Mouse (Mus musculus) kidney, postnatal 36 days (tissue): ENCODE measurements around the gene Ldhb.
"Not testable (repeated sequence)": the region's sequence is repeated elsewhere in the genome, so short reads cannot be mapped to it uniquely, and the experiment has no call there.

Experiments used
- DNase-seq, 2 experiments: peaks; one replicate each; pipeline ENCODE4 v3.0.0; 2021 to 2022; ENCODE audit warnings: mixed read lengths in 2 of 2

Gene Ldhb

DNA sequence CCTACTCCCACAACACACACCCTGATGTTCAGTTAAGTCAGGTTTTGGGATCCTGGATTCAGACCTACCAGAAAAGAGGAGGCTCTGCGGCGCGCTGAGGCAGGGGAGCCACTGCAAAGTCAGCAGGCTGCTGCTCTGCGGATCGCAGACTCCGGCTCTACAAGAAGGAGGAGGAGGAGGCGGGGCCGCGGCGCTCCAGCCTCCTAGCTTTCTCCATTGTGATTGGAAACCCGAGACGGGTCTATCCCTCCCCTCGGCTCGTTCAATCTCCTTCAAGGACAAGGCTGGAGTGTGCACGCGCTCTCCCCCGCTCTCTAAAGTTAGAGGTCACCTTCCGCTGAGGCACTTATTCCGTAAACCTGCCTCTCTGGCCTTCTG lies at the start of gene Ldhb:
Gene Ldhb (minus strand): TSS at position 173 of the 378 bp plus-strand sequence.
- DNase-seq, result peak; percentile 94 to 98

DNA sequence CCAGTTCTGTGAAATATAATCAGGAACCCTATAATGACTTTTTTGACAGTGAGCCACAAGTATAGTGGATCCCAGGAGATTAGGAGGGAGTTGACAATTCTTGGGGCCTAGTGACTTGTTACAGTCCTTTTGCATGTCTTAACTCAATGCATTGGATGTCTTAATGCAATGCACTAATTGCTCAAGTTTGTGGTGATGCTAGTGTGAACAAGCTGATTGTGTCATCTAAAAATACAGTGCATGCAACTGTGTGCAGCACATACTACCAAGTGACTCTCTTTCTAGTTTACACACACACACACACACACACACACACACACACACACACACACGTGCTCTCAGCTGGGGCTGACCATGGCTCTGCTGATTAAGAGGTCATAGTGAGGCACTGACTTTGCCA lies 48.2 kb upstream of the Ldhb start:
- no peak for DNase-seq

DNA sequence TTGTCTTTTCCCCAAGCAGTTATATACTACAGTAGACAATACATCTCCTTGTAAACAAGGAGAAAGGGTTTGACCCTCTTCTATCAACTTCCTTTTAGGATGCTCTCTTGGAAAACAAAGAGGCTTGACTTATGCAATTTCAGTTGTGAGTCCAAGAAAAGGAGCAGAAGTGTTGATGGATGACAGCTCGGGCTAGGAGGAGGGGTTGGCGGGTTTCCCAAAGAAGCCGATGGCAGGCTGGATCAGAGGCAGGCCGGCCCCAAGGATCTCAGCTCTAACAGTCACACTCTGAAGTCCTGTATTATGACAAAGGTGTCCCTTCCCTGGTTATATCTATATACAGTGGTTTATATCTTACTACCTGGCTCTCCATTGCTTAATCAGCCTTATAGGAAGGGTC lies 43.7 kb upstream of the Ldhb start:
- DNase-seq, result peak in 1 of 2 experiments; percentile 68

DNA sequence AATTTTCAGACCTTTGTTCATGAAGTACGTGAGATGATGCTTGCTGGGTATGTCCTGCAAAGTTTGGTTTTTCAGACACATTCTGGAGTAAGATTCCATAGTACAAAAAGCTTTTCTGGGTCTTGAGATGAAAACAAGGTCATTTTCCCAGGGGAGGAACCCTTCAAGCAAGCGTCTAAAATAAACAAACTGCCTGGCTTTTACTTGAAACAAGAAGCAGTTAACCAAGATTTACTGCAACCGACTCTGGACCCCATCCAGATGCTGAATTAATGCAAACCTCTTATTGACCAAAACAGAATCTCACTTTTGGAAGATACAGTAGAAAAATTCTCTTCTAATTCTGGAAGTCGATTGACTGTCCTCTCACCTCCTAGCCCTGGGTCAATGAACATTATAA lies 43.1 kb upstream of the Ldhb start:
- DNase-seq, result no peak

DNA sequence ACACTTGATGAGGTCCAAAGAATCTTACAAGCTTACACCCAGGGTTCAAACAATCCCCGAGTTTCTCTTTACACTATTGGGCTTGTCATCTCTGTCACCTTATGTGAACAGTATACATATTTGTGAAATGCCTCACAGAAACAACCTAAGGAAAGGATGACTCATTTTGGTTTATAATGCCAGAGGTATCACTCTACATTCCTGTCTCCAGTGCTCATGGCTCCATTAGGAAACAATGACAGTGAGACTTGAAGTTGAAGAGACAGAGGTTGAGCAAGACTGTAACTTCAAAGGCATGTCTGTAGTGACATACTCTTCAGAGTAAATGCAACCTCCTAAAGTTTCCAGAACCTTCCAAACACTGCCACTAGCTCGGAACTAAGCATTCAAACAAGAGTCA lies 40.6 kb upstream of the Ldhb start:
- DNase-seq, result no peak

DNA sequence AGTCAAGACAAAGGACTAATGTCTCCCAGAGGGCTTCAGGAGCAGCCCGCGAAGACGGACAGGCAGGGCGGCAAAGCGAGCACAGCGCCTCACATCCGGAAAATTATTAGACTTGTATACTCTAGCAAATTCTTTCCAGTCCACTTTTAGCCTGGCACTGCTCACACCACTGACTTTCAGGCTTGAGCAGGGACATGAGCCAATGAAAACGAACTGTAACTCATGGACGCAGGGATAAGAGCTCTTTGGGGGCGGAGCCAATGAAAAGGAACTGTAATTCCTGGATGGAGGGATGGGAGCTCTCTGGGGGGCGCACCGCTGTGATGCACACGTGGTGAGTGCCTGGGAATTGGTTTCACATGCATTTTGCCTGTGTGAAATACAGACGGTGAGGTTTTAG lies 37.4 kb upstream of the Ldhb start:
- no peak for DNase-seq

DNA sequence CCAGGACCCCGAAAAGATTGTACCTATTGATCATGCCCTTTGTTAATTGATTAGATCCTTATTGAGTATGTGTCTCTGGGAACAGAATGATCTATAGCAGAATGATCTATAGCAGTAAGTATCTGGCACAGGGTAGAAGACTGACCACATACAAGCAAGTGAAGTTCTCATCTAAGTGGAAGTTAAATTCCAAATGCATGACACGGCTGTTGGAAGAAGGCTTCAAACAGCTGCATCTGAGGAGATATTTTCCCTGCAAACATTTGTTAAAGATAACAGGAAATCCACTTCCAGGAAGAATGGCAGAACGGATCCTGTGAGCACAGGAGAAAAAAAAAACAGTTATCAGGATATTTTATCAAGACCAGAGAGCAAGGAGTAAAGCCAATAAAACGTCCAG lies 35.9 kb upstream of the Ldhb start:
- DNase-seq, result no peak

DNA sequence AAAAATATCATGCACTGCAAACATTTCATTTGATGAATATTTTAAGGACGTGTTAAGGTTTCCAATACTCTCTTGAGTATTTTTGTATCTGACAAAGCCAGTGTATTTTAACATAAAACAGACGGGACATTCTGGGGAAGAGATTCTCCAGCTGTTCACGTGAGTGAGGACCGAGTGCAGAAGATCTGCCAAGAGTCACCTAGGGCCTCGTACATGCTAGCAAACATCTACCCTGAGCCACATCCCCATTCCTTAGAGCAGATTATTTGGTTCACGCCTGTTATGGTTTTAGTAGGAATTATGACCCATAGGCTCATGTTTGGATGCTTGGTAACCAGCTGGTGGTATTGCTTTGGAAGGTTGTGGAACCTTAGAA lies 35.0 kb upstream of the Ldhb start:
- no peak for DNase-seq

DNA sequence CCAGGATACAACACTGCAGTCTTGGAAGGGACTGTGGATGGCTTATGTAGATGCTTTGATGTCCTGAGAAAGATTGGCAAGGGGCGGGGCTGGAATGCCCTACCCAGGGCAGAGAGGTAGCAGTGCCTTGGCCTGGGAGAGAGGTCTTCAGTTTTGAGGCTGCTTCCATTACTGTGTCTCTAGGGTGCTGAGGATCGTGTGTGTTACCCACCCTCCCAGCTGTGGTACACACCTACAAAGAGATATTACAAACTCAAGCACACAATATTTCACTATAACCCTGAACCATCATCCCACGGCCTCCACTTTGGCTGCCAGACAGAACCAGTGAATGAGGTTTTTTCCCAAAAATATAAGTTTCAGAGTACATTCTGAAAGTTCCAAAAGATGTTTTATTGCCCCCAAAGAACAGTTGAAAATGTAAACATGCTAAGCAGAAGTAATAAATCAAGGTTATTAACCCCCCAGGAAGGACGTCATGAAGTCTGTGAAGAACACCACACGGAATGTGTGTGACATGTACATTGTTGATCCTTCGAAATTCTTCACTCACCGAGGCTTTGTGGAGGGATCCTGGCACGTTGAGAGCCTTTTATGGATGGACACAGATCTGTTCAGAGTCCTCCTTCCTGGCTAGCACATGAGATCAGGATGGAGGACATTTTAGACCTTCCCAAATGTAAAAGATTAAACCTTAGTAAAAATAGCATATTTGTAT lies 34.5 kb upstream of the Ldhb start:
- DNase-seq, result no peak

DNA sequence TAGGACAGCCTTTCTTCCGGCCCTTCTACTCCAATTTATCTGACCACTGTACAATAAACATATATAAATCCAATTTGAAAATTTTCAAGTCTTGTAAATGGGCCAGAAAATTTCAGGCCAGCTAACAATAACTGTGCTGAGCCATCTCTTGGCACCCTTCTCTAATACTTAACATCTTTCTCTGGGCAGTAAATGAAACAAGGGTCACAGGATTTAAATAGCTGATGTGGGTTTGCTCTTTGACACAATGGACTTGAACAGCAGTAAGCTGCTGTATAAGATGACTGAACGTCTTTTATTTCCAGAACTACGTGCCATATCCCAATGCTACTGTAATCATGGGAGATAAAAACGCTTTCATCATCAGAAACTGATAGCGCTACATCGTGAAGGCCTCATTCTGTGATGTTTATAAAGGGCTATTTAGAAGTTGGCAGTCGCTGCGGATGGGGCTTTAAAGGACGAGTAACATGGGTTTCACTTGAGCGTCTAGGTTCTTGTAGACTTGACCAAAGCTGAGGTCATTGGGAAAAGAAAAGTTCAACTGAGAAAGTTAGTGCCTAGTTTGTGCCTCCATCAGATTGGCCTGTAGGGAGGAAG lies 32.9 kb upstream of the Ldhb start:
- DNase-seq, result no peak

DNA sequence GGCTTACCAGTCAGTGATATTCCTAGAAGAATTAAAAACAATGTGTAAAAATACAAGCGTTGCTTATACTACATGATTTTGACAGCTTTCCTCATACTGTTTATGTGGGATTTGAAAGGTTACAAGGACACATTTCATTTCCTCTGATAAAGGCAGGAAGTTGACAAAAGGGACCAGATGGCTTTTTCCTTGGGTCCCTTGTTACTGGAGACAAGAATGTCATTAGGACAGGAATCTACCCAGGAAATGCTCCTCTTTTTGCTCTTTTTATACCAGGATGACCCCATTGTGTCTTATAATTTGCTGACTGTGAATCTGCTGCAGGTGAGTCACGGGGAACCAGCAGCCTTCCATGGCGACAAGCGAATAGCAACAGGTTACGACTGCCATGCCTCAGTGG lies 32.4 kb upstream of the Ldhb start:
- peak in 1 of 2 experiments; percentile 43 for DNase-seq

DNA sequence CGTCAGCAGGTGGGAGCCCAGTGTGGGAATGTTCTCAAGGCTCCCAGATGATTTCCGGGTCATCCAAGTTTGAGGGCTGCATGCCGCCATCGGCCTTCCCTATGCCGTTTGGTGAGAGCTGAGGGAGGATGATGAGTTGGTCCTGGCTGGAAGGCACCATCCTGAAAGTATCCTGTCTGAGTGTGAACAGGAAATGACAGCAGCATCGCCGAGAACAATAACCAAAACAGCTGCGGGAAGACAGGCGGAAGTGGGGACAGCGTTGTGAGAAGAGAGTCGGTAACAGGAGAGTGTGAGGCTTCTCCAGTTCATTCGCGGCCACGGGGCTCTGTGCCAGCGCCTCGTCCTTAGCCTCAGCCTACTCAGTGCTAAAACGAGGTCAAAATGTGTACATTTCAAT lies 30.7 kb upstream of the Ldhb start:
- DNase-seq, result peak; percentile 80 to 82

DNA sequence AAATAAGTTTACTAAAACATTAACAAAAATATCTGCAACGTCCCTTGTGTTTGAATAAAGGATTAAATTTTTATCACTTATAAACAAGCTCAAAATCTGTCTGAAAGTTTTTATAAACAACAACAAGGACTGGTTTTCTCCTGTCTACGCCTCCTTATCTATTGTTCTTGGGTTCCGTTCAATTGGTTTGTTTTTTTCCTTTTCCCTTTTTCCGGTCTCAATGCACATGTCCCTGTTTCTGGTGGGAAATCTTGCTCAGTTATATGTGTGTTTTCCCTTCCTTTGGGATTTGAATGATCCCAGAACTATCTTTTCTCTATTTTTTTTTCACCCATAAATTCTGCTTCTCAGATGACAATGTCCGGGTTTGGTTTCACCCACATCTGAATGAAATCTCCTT lies 25.7 kb upstream of the Ldhb start:
- DNase-seq, result no peak

DNA sequence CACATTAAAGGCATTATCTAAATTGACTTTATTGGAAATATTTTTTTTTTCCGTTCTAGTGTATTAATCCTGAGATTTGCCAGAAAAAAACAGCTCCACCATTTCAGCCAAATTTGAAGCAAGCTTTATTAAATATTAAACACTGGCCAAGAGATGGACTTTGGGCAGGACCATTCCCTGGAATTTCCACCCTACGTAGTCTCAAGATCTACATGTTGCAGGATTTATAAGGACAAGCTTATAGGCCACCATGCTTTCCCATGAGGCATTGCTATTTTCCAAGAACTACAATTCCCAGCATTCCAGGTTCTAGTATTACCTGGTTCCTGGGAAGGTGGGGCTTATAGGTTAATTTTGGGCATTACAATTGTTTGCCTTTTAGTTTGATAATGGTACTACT lies 24.9 kb upstream of the Ldhb start:
- DNase-seq, result peak in 1 of 2 experiments; percentile 49

DNA sequence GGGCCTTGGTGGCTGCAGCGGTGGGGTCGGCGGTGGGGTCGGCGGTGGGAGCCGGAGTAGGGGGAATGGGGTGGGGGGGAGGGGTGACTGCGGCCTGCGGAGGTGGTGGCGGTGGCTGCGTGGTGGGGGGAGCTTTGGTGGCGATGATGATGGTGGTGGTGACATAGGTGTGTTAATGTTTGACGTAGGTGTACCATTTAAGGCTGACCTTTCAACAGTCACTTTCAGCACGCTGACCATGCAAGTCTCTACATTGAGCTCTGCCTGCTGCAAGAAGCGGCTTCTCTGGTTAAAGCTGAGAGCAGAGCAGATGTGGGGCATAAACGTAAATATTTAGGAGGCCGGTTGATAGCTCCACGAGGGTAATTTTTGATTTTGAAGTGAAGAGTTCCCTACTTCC lies 24.4 kb upstream of the Ldhb start:
- DNase-seq, result peak; percentile 52 to 56

DNA sequence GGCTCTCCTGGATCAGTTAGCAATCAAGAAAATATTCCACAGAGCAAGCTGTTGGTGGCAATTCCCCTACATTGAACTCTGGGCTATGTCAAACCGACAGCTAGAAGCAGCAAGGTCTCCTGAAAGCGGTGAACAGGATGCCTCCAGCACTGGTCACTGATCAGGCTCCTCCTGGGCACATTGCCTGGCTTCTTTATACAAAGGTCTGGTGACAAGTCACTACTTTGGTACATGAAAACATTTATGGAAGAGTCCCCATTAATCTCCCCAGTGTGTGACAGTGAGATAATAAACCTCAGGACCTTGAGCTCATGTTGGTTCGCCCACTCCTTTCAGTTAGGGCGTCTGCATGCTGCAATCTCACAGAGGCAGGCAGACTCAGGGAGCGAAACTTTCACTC lies 22.6 kb upstream of the Ldhb start:
- peak in 1 of 2 experiments; percentile 45 for DNase-seq

DNA sequence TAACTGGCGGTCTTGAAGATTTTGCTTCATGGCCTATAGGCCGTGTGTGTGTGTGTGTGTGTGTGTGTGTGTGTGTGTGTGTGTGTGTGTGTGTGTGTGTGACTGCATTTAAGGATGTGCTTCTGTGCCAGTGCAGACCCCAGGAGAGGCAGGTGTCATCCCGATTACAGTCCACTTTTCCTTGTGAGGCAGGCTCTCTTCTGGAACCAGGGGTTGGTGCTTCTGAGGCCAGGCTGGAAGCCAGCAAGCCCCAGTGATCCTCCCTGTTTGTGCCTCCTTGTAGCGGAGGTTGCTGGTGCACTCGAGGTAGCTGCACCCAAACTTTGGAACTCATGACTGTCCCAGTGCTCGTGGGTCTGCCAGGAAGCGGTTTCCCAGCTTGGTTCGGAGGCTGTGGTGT lies 21.9 kb upstream of the Ldhb start:
- DNase-seq, result no peak

DNA sequence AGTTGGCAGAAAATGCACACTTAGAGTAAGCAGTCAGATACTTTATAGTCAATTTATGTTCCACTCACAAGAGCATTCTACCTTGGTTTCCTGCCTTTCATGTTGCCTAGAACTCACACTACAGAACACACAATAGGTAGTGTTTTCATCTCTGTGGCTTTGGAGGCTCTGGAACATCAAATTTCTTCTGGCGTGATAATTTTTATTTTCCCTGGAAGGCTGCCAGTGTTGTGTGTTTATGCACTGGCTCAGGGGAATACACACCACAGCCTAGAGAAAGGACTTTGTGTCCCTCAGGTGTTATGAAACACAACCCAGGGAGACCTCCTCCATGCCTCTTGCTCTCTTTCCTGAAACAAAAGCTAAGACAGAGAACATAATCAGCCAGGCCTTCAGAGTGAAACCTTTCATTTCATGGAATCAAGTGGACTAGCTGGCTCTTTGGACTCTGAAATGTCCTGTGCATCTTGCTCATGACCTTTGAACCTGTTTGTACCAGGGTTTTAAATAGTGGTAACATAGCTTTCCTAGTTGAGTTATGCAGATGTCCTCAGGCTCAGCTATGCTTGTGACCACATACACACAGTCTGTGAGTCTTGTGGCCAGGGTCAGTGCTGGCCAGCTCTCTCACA lies 20.3 kb upstream of the Ldhb start:
- peak; percentile 44 to 83 for DNase-seq

DNA sequence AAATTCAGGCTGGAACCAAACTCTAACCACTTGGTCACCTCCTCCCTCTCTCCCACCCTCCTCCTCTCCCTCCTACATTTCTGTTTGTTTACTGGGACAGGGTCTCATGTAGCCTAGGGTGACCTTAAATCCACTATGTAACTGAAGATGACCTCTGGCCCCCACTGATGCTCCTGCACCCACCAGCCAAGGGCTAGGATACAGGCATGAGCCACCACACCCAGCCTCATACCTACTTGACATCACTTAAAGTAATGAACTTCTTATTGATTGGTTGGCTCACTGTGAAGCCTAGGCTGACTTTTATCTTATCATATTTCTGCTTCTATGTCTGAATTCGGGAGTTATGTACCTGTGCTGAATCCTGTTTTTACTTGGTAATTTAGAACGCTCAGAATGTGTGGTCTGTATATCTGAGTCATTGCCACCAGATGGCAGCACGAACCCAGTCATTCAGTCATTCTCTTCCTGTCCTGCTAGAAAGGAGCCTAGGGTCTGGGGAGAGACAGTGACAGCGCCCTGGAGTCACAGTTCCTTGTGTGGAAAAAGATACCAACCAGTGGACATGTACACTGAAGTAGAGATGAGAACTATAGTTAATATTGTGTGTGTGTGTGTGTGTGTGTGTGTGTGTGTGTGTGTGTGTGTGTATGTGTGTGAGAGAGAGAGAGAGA lies 17.0 kb upstream of the Ldhb start:
- peak; percentile 67 to 90 for DNase-seq

DNA sequence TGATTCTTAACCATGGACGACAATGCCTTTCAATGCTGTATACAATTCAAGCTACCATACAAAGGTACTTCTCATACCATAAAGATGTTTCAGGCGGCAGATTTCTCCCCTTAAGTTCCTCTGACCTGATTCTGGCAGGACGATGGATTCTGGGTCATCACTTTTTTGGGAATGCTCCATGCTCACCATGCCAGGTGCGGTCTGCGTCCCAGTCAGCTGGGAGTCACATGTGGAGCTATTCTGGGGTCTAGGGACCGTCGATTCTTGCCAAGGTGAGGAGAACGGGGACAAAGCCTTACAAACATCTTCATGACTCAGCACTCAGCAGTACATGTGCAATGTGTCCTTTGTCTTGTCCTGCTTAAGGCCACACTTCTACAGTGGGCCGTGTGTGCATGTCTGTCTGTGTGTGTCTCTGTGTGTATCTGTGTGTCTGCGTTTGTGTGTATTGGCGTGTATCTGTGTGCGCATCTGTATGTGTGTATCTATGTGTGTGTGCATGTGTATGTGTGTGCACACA lies 13.9 kb upstream of the Ldhb start:
- DNase-seq, result no peak

DNA sequence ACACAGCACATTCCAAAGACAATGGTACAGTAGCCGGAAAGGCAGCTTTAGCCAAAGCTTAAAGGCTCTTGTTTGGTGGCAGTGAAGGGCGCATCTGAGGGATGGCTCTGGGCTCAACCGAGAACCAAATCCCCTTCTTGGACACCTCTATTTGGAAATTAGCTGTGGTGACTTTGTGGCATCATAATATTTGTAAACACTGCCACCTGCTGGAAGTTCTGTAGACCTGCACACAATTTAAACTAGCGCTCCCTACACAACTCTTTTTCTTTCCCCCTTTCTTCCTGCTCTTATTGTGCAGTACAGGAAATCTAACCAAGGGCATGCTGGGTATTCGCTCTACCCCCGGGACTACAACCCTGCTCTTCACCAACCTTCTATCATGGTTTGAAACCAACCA lies 11.4 kb upstream of the Ldhb start:
- DNase-seq, result no peak

DNA sequence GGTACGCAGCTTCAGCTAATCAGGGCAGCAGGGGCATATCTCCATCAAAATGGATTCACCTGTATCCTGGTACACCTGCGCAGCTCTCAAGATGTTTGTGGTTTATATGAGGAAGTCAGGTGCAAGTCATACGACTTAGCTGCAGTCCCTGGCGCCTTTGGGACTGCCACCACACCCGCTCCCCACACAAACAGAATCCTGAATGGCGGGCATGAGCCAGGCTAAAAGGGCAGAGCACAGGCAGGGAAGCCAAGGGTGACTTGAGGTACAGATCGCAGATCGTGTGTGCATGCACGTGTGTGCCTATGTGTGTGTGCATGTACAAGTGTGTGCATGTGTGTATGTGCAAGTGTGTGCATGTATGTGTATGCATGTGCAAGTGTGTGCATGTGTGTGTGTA lies 7.6 kb upstream of the Ldhb start:
- not testable (repeated sequence) for DNase-seq

DNA sequence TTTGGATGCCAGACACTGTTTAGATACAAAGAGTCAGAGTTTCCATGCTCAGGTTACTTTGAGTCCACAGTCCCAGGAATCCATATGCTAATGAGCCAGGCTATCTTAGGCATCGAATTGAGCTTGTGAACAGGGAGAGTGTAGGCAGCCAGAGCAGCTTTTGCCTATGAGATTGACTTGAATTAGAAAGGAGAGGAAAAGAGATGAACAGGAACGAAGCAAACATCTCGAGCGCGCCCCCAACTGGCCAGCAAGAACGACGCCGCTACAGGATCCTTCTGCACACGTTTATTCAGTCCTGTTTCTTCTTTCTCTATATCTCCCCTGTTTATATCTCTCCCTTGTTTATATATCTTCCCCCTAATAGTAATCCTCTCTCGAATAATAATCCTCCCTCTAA lies 7.2 kb upstream of the Ldhb start:
- peak in 1 of 2 experiments; percentile 87 for DNase-seq

DNA sequence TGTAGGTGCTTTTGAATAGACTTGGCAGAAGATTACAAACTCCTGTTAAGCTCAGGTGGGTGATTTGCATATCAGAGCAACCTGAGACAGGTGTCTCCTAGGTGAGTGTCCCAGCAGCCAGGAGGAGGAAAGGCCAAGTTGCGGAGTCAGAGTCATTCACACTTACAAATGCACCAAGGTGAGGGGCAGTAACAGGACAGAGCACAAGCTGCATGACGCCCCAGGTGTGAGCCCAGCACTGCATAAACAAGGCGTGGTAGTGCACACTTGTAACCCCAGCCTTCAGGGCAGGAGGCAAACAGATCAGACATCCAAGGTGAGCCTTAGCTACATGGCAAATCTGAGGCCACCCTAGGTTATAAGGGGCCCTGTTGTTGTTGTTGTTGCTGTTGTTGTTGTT lies 5.1 kb upstream of the Ldhb start:
- no peak for DNase-seq
